Mouse (Mus musculus): ENCODE data around the gene Rnf212b. TPM values are rescaled to one million over a fixed set of nuclear protein-coding genes. Genes with fewer than 3 reads are reported as not detected.

Rnf212b gene
- polyA plus RNA-seq, 1 experiment from 2014 or later = not detected

DNA sequence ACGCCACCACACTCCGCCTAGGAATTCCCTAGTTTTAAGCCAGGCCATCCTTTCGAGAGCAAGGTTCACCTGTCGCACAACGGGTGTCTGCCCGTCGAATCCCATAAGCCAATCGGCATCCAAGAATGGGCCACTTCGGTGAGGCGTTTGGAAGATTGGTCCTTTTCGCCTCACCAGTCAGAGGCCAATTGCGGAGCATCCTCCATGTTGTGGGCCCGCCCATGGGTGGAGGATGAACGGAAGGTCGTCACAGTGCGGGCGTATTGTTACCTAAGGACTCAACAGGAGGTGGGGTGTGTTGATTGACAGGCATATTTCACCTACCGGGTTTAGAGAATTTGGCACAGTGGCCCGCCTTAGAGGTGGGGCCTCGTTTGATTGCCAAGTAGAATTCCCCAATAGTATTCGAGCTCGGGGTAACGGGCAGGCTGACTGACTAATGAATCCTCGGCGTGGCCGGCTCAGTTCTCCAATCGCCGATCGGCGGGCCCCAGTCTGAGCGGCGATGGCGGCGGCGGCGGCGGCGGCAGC lies 79.8 kb downstream of the Rnf212b start:
- Histone ChIP-seq H3K9me3 (replicated peaks; ENCODE audit: control insufficient read depth, low read length) (no peaks in the 10 kb centered on the region), H3K36me3 (ENCODE audit: control insufficient read depth, insufficient read depth) (peaks cover 26% of the 10 kb centered on the region), H3K4me1 (ENCODE audit: control insufficient read depth, insufficient read depth, low read length) (peaks cover 20% of the 10 kb centered on the region), H3K4me2 (ENCODE audit: low read depth, low read length) (peak overlapping the region; percentile 70), H3K27me3 (ENCODE audit: control insufficient read depth, insufficient read depth, low read length) (no peaks in the 10 kb centered on the region), H3K27ac (ENCODE audit: low read length) (peak overlapping the region; percentile 94), H3K4me3 (ENCODE audit: low read length) (peak overlapping the region; percentile 97), H3K9ac (ENCODE audit: low read length) (peak overlapping the region; percentile 99)
- under 1% methylated on average over 38 of the region's 38 CpGs for WGBS
- peak; percentile 97 for ATAC-seq (replicated peaks; ENCODE audit: extremely low read depth, insufficient read depth, low FRiP score)

- H3K4me1 ChIP-seq (ENCODE audit: control insufficient read depth, insufficient read depth, low read length) = peaks cover 20% of the 10 kb centered on the region
- H3K9ac ChIP-seq (ENCODE audit: low read length) = peak overlapping the region; percentile 99
- peak; percentile 73 for ATAC-seq (replicated peaks; ENCODE audit: extremely low read depth, insufficient read depth, low FRiP score)
- H3K9me3 ChIP-seq (replicated peaks; ENCODE audit: control insufficient read depth, low read length) = no peaks in the 10 kb centered on the region
- WGBS = under 1% methylated on average over 54 of the region's 54 CpGs
- H3K27ac ChIP-seq (ENCODE audit: low read length) = peak overlapping the region; percentile 94
- no peaks in the 10 kb centered on the region for H3K27me3 ChIP-seq (ENCODE audit: control insufficient read depth, insufficient read depth, low read length)
- H3K4me3 ChIP-seq (ENCODE audit: low read length) = peak overlapping the region; percentile 97
- peaks cover 31% of the 10 kb centered on the region for H3K36me3 ChIP-seq (ENCODE audit: control insufficient read depth, insufficient read depth)
- peak overlapping the region; percentile 85 for H3K4me2 ChIP-seq (ENCODE audit: low read depth, low read length)
Measured at GRCm38 (mm10) chr14:54894296-54895151, 80.6 kb downstream of the Rnf212b start.

GRCm38 (mm10) chr14:54897445-54897844 lies 83.5 kb downstream of the Rnf212b start:
- no peak for ATAC-seq (replicated peaks; ENCODE audit: extremely low read depth, insufficient read depth, low FRiP score)
- Histone ChIP-seq H3K9ac (ENCODE audit: low read length) (peak overlapping the region; percentile 16), H3K27me3 (ENCODE audit: control insufficient read depth, insufficient read depth, low read length) (no peaks in the 10 kb centered on the region), H3K4me1 (ENCODE audit: control insufficient read depth, insufficient read depth, low read length) (peaks cover 22% of the 10 kb centered on the region), H3K27ac (ENCODE audit: low read length) (peak overlapping the region; percentile 21), H3K9me3 (replicated peaks; ENCODE audit: control insufficient read depth, low read length) (no peaks in the 10 kb centered on the region), H3K4me2 (ENCODE audit: low read depth, low read length) (no peak overlapping the region), H3K36me3 (ENCODE audit: control insufficient read depth, insufficient read depth) (peaks cover 31% of the 10 kb centered on the region), H3K4me3 (ENCODE audit: low read length) (no peak overlapping the region)
- 35% methylated on average over 2 of the region's 2 CpGs for WGBS

GRCm38 (mm10) chr14:54900383-54900782 lies 86.4 kb downstream of the Rnf212b start:
- Histone ChIP-seq H3K36me3 (ENCODE audit: control insufficient read depth, insufficient read depth) (peaks cover 30% of the 10 kb centered on the region), H3K27me3 (ENCODE audit: control insufficient read depth, insufficient read depth, low read length) (no peaks in the 10 kb centered on the region), H3K27ac (ENCODE audit: low read length) (no peak overlapping the region), H3K9ac (ENCODE audit: low read length) (peak overlapping the region; percentile 25), H3K9me3 (replicated peaks; ENCODE audit: control insufficient read depth, low read length) (no peaks in the 10 kb centered on the region), H3K4me2 (ENCODE audit: low read depth, low read length) (no peak overlapping the region), H3K4me1 (ENCODE audit: control insufficient read depth, insufficient read depth, low read length) (peaks cover 15% of the 10 kb centered on the region), H3K4me3 (ENCODE audit: low read length) (no peak overlapping the region)
- peak; percentile 56; the same call in 1 of the 2 replicates for ATAC-seq (replicated peaks; ENCODE audit: extremely low read depth, insufficient read depth, low FRiP score)
- WGBS = 0% methylated on average over 3 of the region's 3 CpGs

GRCm38 (mm10) chr14:54903641-54904040 lies 89.7 kb downstream of the Rnf212b start:
- Histone ChIP-seq H3K4me1 (ENCODE audit: control insufficient read depth, insufficient read depth, low read length) (peaks cover 4% of the 10 kb centered on the region; the same call in 1 of the 2 replicates), H3K4me2 (ENCODE audit: low read depth, low read length) (no peak overlapping the region)

More at GRCm38 (mm10) chr14:54903641-54904040, 89.7 kb downstream of the Rnf212b start:
- Histone ChIP-seq H3K9ac (ENCODE audit: low read length) (no peak overlapping the region), H3K27ac (ENCODE audit: low read length) (no peak overlapping the region), H3K36me3 (ENCODE audit: control insufficient read depth, insufficient read depth) (peaks cover 19% of the 10 kb centered on the region), H3K9me3 (replicated peaks; ENCODE audit: control insufficient read depth, low read length) (no peaks in the 10 kb centered on the region), H3K27me3 (ENCODE audit: control insufficient read depth, insufficient read depth, low read length) (no peaks in the 10 kb centered on the region), H3K4me3 (ENCODE audit: low read length) (no peak overlapping the region)
- 94% methylated on average over 4 of the region's 4 CpGs for WGBS
- no peak for ATAC-seq (replicated peaks; ENCODE audit: extremely low read depth, insufficient read depth, low FRiP score)

Other genes with a start within 250 kb of the Rnf212b start
- 24.9 and 25.5 TPM in 2 replicates for gene Ajuba, start 236.6 kb upstream of the Rnf212b start, polyA plus RNA-seq (2015; fragmentation: Nextera tagmentation; extraction: Ambion mirVana)
- gene 4931414P19Rik, start 208.1 kb upstream of the Rnf212b start, polyA plus RNA-seq (2015; fragmentation: Nextera tagmentation; extraction: Ambion mirVana) = 6.7 and 7.8 TPM in 2 replicates
- 358 and 367 TPM in 2 replicates for gene Psmb5, start 196.1 kb upstream of the Rnf212b start, polyA plus RNA-seq (2015; fragmentation: Nextera tagmentation; extraction: Ambion mirVana)
- 9.5 and 22.3 TPM in 2 replicates for gene Psmb11, start 192.7 kb upstream of the Rnf212b start, polyA plus RNA-seq (2015; fragmentation: Nextera tagmentation; extraction: Ambion mirVana)
- gene Gm17606, start 173.2 kb upstream of the Rnf212b start, polyA plus RNA-seq (2015; fragmentation: Nextera tagmentation; extraction: Ambion mirVana) = not detected in 2 replicates
- 1.4 and 1.9 TPM in 2 replicates for gene Cdh24, start 172.8 kb upstream of the Rnf212b start, polyA plus RNA-seq (2015; fragmentation: Nextera tagmentation; extraction: Ambion mirVana)
- gene 1700123O20Rik, start 127.9 kb upstream of the Rnf212b start, polyA plus RNA-seq (2015; fragmentation: Nextera tagmentation; extraction: Ambion mirVana) = 42.8 and 49.8 TPM in 2 replicates
- gene Acin1, start 127.2 kb upstream of the Rnf212b start, polyA plus RNA-seq (2015; fragmentation: Nextera tagmentation; extraction: Ambion mirVana) = 69.1 and 73.5 TPM in 2 replicates
- 0.17 and 0.18 TPM in 2 replicates for gene Gm29776, start 115.3 kb upstream of the Rnf212b start, polyA plus RNA-seq (2015; fragmentation: Nextera tagmentation; extraction: Ambion mirVana)
- gene Cebpe, start 102.0 kb upstream of the Rnf212b start, polyA plus RNA-seq (2015; fragmentation: Nextera tagmentation; extraction: Ambion mirVana) = not detected in 2 replicates
- gene Slc7a8, start 32.2 kb upstream of the Rnf212b start, polyA plus RNA-seq (2015; fragmentation: Nextera tagmentation; extraction: Ambion mirVana) = 3.2 and 4.0 TPM in 2 replicates
- gene Homez, start 56.8 kb downstream of the Rnf212b start, polyA plus RNA-seq (2015; fragmentation: Nextera tagmentation; extraction: Ambion mirVana) = 4.9 and 6.4 TPM in 2 replicates
- 0.59 and 1.4 TPM in 2 replicates for gene Ppp1r3e, start 63.4 kb downstream of the Rnf212b start, polyA plus RNA-seq (2015; fragmentation: Nextera tagmentation; extraction: Ambion mirVana)
- gene Bcl2l2, start 69.2 kb downstream of the Rnf212b start, polyA plus RNA-seq (2015; fragmentation: Nextera tagmentation; extraction: Ambion mirVana) = 3.3 and 4.3 TPM in 2 replicates
- gene Gm20521, start 69.3 kb downstream of the Rnf212b start, polyA plus RNA-seq (2015; fragmentation: Nextera tagmentation; extraction: Ambion mirVana) = not detected in 2 replicates
- 61.9 and 68.4 TPM in 2 replicates for gene Pabpn1, start 78.4 kb downstream of the Rnf212b start, polyA plus RNA-seq (2015; fragmentation: Nextera tagmentation; extraction: Ambion mirVana)
- 27.2 and 31.9 TPM in 2 replicates for gene Slc22a17, start 99.0 kb downstream of the Rnf212b start, polyA plus RNA-seq (2015; fragmentation: Nextera tagmentation; extraction: Ambion mirVana)
- gene Efs, start 112.0 kb downstream of the Rnf212b start, polyA plus RNA-seq (2015; fragmentation: Nextera tagmentation; extraction: Ambion mirVana) = 13.4 and 14.4 TPM in 2 replicates
- gene Il25, start 118.6 kb downstream of the Rnf212b start, polyA plus RNA-seq (2015; fragmentation: Nextera tagmentation; extraction: Ambion mirVana) = not detected in 2 replicates
- gene Cmtm5, start 122.1 kb downstream of the Rnf212b start, polyA plus RNA-seq (2015; fragmentation: Nextera tagmentation; extraction: Ambion mirVana) = 0.86 and 1.3 TPM in 2 replicates
- 2,302 and 2,585 TPM in 2 replicates for gene Myh6, start 152.8 kb downstream of the Rnf212b start, polyA plus RNA-seq (2015; fragmentation: Nextera tagmentation; extraction: Ambion mirVana)
- not detected in 2 replicates for gene Gm17428, start 162.8 kb downstream of the Rnf212b start, polyA plus RNA-seq (2015; fragmentation: Nextera tagmentation; extraction: Ambion mirVana)
- gene Myh7, start 180.5 kb downstream of the Rnf212b start, polyA plus RNA-seq (2015; fragmentation: Nextera tagmentation; extraction: Ambion mirVana) = 6,075 and 6,619 TPM in 2 replicates
- 63.3 and 68.1 TPM in 2 replicates for gene Ngdn, start 201.3 kb downstream of the Rnf212b start, polyA plus RNA-seq (2015; fragmentation: Nextera tagmentation; extraction: Ambion mirVana)